Mouse (Mus musculus) kidney, adult 2 months (tissue): ENCODE measurements around the gene 1700021F05Rik. TPM values are rescaled to one million over a fixed set of nuclear protein-coding genes. Genes with fewer than 3 reads are reported as not detected.
A peak's percentile ranks its signal among the peaks of the same experiment; 100 is the strongest.

Source experiments
- DNase-seq: peaks from one replicate; pipeline ENCODE4 v3.0.0; 2021
- H3K27ac ChIP-seq: fragments of 200-500 bp; 2 replicates; pipeline ENCODE4 v1.5.1; 2012; ENCODE audit warnings: low read depth, low read length, control low read depth, inconsistent platforms; ENCODE audit not compliant: insufficient read depth
- H3K27me3 ChIP-seq: fragments of 200-500 bp; replicated peaks from 2 replicates; pipeline ENCODE4 v1.6.1; 2012; ENCODE audit warnings: mild to moderate bottlenecking, moderate library complexity, low read length, inconsistent platforms; ENCODE audit not compliant: control insufficient read depth, insufficient read depth
- H3K36me3 ChIP-seq: fragments of 200-500 bp; 2 replicates; pipeline ENCODE4 v1.6.1; 2012; ENCODE audit warnings: mild to moderate bottlenecking, moderate library complexity, low read length, inconsistent platforms; ENCODE audit not compliant: control insufficient read depth, insufficient read depth
- H3K4me1 ChIP-seq: fragments of 200-500 bp; 2 replicates; pipeline ENCODE4 v1.6.1; 2011; ENCODE audit warnings: low read length; ENCODE audit not compliant: control insufficient read depth, insufficient read depth
- H3K4me3 ChIP-seq: fragments of 200-500 bp; 2 replicates; pipeline ENCODE4 v1.5.1; 2011; ENCODE audit warnings: mild to moderate bottlenecking, low read depth, low read length, control low read depth; ENCODE audit not compliant: insufficient read depth
- CTCF ChIP-seq: fragments of 200-500 bp; conservative IDR thresholded peaks from 2 replicates; pipeline ENCODE4 v1.5.1; 2011; ENCODE audit warnings: low read depth, mild to moderate bottlenecking, control low read depth, low read length, moderate library complexity, mixed read lengths; ENCODE audit not compliant: insufficient read depth, insufficient read length
- POLR2A ChIP-seq: fragments of 200-500 bp; IDR thresholded peaks from one replicate; pipeline ENCODE4 v1.6.1; 2011; ENCODE audit warnings: low read depth, low read length, control low read depth
- WGBS: fragments of 180-500 bp; shearing (Covaris S2); methylation state at CpG from one replicate; pipeline ENCODE4 v1.1.7; 2018; 5-methylcytosine and 5-hydroxymethylcytosine counted together
- polyA plus RNA-seq: library from polyadenylated mRNA; depleted of rRNA; stranded (reverse); fragments of >200 nt; gene quantifications from 2 replicates; pipeline ENCODE4 v1.2.3, GENCODE M21; 2012; rRNA removed

Gene 1700021F05Rik
- 13.3 and 19.6 TPM in 2 replicates for polyA plus RNA-seq

- H3K4me1 ChIP-seq = peaks cover 29% of the 10 kb centered on the region; the same call in 1 of the 2 replicates
- peak; percentile 97 for DNase-seq
- no peaks in the 10 kb centered on the region for H3K27me3 ChIP-seq
- H3K27ac ChIP-seq = peak within 1 kb of the TSS; percentile 99
- under 1% methylated on average over 56 of the region's 56 CpGs for WGBS
- peak within 1 kb of the TSS; percentile 97 for H3K4me3 ChIP-seq
- TF ChIP-seq POLR2A = peak; percentile 65
- peak; percentile 86 for TF ChIP-seq CTCF
- no peaks in the 10 kb centered on the region; the same call in 1 of the 2 replicates for H3K36me3 ChIP-seq
Observed at GRCm38 (mm10) chr10:43540442-43541152, at the start of gene 1700021F05Rik. Gene 1700021F05Rik, minus strand, starts transcription at chr10:43540994.

GRCm38 (mm10) chr10:43588470-43589177, 47.8 kb upstream of the 1700021F05Rik start:
- peak; percentile 51 for DNase-seq
- Histone ChIP-seq H3K4me1 (peaks cover 3% of the 10 kb centered on the region; the same call in 1 of the 2 replicates), H3K36me3 (no peaks in the 10 kb centered on the region), H3K27ac (no peak overlapping the region), H3K27me3 (no peaks in the 10 kb centered on the region), H3K4me3 (no peak overlapping the region)
- TF ChIP-seq POLR2A = no peak
- TF ChIP-seq CTCF = no peak
- WGBS = 48% methylated on average over 8 of the region's 8 CpGs

GRCm38 (mm10) chr10:43584538-43584937, 43.7 kb upstream of the 1700021F05Rik start:
- no peak overlapping the region for H3K27ac ChIP-seq
- H3K4me1 ChIP-seq = peaks cover 3% of the 10 kb centered on the region; the same call in 1 of the 2 replicates
- DNase-seq = no peak
- H3K27me3 ChIP-seq = no peaks in the 10 kb centered on the region
- TF ChIP-seq POLR2A (no peak), CTCF (no peak)
- WGBS = 93% methylated on average over 4 of the region's 4 CpGs
- no peak overlapping the region for H3K4me3 ChIP-seq
- H3K36me3 ChIP-seq = no peaks in the 10 kb centered on the region

- Histone ChIP-seq H3K36me3 (no peaks in the 10 kb centered on the region), H3K27ac (0 out of 2 replicates have a peak overlapping the region, but pooled peaks have one; percentile 4), H3K4me3 (peak overlapping the region; percentile 45), H3K4me1 (no peaks in the 10 kb centered on the region), H3K27me3 (no peaks in the 10 kb centered on the region)
- no peak for DNase-seq
- TF ChIP-seq POLR2A (no peak), CTCF (no peak)
- 58% methylated on average over 3 of the region's 3 CpGs for WGBS
Observed at GRCm38 (mm10) chr10:43581260-43581659, 40.5 kb upstream of the 1700021F05Rik start.

- no peak for TF ChIP-seq POLR2A
- TF ChIP-seq CTCF = no peak
- H3K4me3 ChIP-seq = peak overlapping the region; percentile 45
- DNase-seq = peak; percentile 67
- no peaks in the 10 kb centered on the region for H3K4me1 ChIP-seq
- H3K27ac ChIP-seq = peak overlapping the region; percentile 4; the same call in 1 of the 2 replicates
- H3K27me3 ChIP-seq = no peaks in the 10 kb centered on the region
- H3K36me3 ChIP-seq = no peaks in the 10 kb centered on the region
- under 1% methylated on average over 15 of the region's 15 CpGs for WGBS
Observed at GRCm38 (mm10) chr10:43580649-43581078, 39.9 kb upstream of the 1700021F05Rik start.

- Histone ChIP-seq H3K27ac (peak overlapping the region; percentile 83), H3K36me3 (no peaks in the 10 kb centered on the region), H3K4me1 (no peaks in the 10 kb centered on the region), H3K27me3 (no peaks in the 10 kb centered on the region), H3K4me3 (peak overlapping the region; percentile 63)
- WGBS = under 1% methylated on average over 49 of the region's 49 CpGs
- TF ChIP-seq POLR2A (no peak), CTCF (no peak)
- DNase-seq = peak; percentile 54
Observed at GRCm38 (mm10) chr10:43579381-43580261, 38.8 kb upstream of the 1700021F05Rik start.
